Mouse (Mus musculus) spleen, postnatal 4 days (tissue): ENCODE measurements at regions not wholly inside any gene's neighbourhood (a gene's known extent, or its start where the extent isn't known, plus 50 kb on each side); places are given as distances from the start of the nearest gene placed in this dataset.
"Not testable (repeated sequence)": the region's sequence is repeated elsewhere in the genome, so short reads cannot be mapped to it uniquely, and the experiment has no call there.

Experiments
- DNase-seq, 2 experiments: peaks; one replicate each; pipeline ENCODE4 v3.0.0; 2022; ENCODE audit warnings: low spot score in 2 of 2

DNA sequence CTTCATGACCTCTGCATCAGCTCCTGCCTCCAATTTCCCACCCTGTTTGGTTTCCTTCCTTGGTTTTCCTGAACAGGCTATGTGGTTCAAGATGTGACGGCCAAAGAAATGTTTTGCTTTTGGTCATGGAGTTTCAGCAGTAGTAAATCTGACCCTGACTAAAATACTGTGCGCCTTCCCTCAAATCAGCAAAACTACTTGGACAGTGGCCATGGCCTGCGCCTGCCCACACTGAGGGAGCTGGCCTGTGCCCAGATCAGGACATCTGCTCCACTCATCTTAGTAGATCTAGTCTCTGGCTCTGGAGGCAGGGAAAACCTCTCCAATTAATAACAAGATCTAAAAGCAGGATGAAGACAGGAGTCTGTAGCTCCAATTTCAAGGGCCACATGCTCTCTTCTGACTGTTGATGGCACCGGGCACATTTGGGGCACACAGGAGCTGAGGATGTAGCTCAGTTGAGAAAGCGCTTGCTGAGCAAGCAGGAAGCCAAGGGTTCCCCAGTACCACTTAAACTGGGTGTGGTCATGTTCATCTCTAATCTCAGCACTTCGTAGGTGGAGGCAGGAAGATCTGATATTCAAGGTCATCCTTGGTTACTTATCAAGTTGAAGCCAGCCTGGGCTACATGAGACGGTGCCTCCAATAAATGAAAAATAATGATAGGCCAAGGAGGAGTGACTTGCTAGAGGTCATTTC lies 96.6 kb upstream of the Mrps10 start:
- no peak for DNase-seq

DNA sequence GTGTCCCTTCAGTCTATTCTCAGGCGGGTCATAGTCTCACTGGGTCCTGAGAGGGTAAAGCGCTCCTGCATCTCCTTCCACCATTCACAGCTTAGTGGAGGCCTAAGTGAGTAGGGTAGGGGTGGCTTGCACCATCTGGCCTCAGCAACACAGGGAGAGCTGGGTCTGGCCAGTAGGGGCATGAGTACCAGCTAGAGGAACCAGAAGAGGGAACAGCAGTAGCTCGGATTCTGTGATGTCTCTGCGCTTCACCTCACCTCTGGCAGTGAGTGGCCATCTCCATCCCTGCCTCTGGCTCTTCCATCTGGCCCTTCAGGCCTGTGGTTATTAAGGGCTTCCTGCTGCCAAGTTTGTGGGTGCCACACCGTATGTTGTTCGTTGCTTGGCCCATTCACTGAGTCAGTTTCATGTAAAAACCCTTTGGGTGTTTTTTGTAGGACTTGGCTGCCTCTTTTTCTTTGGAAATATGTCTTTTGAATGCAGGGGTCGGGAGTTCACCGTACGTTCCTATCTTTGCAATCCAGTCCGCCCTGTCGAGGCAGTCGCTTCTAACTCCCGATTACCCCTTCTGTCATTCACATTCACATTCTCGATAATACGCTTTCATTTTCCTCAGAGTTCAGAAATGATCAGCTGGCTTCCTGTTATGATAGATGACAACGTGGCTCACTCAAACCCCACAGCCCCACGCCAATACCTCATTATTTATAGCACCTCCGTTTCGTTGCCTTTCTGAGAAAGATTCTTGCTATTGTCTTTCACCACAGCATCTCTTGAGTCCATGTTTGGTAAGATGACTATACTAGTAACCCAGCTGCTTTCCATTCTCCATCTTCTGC lies 99.4 kb upstream of the Mrps10 start:
- DNase-seq: no peak

DNA sequence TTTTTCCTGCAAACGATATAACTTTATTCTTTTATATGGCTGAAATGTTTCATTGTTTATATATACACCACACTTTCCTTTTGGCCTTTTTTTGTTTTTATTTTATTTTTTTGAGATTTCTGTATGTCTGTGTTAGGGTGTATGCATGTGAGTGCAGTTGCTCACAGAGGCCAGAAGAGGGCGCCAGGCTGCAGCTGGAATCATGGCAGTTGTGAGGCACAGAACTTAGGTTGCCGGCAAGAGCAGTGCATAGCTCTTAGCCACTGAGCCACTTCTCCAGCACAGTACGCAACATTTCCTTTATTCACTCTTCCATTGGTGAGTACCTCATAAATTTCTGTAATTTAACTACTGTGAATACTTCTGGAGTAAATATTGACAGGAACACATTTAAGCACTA lies 100.8 kb upstream of the Mrps10 start:
- no peak for DNase-seq

DNA sequence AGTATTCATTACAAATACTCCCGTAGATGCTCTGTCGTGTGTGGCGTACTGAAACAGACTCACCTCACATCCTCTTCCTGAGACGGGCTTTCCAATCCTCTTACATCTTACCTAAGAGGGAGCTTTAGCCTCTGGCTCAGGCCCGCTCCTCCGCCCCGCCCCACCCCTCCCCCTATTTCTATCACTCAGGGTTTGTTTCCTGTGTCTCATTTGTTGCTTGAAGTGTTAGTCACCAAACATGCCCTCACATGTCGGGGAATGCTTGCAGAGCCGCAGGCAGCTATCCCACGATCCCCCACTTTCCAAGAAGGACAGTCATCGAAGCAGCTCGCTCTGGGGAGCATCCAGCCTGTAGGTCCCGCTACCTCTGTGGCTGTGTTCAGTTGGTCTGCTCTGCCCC lies 101.6 kb upstream of the Mrps10 start:
- no peak for DNase-seq

DNA sequence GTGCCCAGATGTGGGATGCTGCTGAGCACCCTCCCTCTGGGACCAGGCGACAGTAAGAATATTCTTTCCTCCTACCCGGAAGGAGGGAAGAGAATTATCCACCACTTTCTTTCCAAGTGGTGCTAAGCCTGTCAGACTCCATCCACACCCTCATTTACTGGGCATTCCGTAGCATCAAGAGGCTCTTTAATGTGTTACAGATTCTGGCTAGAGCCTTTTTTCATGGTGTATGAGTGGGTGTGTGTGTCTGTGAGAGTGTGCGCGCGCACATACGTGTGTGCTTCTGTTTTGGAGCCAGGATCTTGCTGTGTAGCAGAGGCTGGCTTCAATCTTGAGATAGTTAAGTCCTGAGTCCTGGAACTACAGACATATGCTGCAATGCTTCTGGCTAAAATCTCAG lies 102.4 kb upstream of the Mrps10 start:
- no peak for DNase-seq

DNA sequence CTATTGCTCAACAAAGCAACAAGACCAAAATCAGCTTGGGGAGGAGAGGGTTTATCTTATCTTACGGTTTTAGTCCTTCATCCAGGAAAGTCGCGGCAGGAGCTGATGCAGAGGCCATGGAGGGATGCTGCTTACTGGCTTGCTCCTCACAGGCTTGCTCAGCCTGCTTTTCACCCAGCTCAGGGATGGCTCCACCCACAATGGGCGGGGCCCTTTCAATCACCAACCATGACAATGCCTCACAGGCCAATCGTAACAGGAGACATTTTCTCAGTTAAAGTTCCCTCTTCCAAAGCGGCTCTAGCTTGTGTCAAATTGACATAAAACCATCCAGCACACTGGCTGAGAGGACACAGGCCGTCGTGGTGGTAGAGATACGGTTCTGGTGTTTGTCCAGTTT lies 105.7 kb upstream of the Mrps10 start:
- DNase-seq: no peak

DNA sequence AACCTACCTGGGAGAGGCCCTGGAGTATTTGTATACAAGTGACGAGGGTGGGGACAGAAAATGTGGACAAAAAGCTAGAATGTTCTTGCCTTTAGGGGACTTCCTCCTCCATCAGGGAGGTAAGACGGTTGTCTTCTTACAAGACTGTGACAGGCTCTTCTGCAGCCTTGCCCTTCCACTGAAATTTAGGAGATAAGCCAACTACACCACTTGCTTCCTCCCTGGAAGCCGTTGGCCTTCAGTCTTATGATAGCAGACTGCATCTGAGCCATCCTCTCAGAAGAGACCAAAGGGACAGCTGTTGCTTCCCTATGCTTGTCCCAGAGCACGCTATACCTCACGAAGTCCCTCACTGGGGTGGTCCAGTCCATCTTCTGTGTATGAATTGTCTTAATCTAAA lies 106.5 kb upstream of the Mrps10 start:
- DNase-seq: no peak

DNA sequence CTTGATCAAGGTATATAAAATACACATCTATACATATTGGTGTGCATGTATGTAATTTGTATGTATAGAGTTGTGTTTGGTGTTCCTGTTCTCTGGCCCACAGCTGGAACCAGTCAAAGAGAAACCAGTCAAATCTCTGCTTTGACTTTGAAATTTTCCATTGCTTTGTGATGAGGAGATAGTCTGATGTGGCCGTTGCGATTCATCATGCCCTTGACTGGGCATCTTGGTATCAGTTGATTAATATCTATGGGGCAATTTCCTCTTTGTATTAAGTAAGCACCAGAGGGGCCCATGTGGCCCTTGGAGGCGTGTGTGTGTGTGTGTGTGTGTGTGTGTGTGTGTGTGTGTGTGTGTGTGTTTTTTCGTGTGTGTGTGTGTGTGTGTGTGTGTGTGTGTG lies 107.7 kb upstream of the Mrps10 start:
- no peak for DNase-seq

DNA sequence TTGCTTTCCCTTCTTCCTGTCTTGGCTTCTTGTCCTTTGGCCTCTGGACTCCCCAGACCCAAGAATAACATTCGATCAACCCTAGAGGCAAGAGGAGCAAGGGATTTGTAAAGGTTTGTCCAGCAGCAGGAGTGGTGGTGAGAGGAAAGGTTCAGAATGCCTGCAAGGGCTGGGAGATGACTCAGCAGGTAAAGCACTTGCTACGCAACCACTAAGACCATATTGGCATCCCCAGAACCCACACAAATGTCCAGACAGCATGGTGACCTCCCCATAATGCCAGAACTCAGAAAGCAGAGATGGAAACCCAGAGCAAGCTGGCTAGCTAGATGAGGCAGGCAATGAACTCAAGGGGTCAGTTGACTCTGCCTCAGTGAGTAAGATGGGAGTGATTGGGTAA lies 110.4 kb upstream of the Mrps10 start:
- DNase-seq: no peak

DNA sequence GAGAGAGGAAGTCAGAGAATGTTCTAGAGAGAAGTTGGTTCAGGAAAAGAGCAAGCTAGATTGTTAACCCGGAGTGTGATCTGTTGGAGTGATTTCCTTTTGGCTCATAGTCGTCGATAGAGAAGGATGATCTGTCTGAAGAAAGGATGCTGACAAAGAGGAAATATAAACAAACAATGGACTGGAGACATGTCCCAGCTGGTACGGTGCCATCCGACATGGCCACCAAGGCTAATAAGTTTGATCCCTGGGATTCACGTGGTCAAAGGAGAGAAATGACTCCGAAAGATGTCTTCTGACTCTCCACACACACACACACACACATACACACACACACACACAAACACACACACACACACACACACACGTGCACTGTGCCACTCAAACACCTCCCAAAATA lies 113.5 kb upstream of the Mrps10 start:
- DNase-seq: no peak

DNA sequence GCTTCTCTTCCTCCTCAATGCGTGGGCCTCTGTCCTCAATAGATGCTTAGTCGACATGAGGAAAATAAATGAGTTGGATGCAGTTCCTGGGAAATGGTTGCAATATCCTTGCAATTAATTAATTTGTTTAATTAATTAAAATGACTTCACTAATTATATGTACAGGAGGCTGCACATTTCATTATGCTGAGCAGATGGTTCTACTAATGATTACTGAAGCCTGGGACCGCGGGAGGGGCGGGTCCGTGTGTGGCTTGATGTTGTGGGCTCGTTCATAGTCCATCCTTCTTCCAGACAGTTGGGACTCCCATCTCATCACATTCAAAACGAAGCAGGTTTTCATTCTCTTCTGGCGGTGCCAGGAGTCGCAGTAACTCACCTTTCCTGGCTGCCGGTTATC lies 114.7 kb upstream of the Mrps10 start:
- no peak for DNase-seq

DNA sequence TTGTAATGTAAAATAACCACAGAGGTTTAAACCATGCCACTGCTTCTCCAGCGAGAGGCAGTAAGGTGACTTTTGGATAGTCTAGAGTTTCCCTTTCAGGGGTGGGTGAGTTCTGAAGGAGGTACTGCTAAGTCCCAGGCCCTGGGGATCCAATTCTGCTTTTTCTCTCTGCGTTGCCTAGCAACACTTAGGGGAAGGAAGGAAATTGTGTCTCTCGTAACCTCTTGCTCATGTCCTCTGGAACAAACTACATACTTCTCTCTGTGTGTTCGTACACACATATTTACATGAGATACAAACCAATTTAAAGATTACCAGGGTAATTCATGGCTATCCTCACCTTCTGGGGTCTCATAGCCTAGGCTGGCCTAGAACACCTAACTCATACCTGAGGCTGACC lies 118.7 kb upstream of the Mrps10 start:
- no peak for DNase-seq

DNA sequence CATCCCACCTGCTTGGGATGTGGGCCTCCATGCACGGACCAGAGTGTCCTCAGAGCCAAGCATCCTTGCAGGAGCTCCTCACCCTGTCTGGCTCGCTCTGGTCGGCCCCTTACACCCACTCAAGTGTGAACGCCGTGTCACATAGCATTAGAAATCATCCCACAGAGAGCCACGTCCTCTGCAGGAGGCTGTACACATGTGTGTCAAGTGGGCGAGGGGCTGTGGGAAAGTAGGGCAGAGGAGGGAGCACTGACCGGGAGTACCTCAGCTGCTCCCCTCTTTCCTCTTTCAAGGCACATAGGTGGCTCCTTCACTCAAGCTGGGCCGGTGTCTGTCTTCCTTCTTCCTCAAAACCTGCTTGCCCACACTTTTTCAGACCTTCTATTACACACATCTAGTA lies 119.5 kb upstream of the Mrps10 start:
- no peak for DNase-seq

DNA sequence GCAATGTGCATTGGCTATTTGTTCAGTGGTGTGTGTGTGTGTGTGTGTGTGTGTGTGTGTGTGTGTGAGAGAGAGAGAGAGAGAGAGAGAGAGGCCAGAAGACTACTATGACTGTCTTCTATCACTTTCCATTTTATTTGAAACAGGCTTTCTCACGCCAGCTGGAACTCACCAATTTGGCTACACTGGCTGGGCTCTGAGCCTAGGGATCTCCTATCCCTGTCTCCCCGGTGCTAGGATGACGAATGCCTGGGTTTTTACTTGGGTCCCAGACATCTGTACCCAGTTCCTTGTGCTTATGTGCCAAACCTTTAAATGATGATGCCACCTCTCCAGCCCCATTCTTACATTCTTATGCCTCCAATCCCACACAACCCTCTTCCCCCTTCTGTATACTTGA lies 120.6 kb upstream of the Mrps10 start:
- no peak for DNase-seq

DNA sequence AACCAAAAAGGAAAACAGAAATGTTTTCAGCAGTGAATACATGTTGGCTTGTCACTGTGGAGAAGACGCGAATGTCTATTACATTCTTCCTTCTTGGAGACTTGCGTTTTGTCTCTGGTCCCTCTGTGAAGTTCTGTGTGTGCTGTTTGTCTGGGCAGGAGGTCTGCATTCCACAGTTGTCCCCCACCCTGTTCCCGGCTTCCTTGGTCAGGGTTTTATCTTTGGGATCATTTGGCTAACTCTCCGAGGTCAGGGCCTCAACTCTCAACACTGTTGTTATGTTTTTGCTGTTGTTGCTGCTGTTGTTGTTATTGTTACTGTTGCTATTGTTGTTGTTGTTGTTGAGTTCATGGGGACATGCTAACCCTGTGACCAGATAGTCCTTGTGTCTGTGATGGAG lies 121.2 kb upstream of the Mrps10 start:
- DNase-seq: no peak

DNA sequence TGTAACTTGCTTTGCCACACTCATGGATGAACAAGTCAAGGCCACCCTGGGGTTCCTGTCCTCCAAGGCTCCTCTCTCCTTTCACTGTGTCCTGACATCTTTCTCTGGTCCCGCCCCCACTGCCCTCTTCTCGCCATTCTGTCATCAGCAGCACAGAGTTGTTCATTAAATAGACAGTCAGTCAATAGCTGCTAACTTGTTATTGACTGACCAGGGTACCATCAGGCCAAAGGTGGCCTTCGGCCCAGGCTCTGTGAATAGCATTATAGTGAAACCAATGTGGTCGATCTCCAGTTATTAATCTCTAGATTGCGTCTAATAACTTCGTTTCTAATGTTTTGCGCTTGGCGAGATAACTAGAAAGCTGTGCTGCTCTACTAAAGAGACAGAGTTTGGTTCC lies 122.1 kb upstream of the Mrps10 start:
- no peak for DNase-seq

DNA sequence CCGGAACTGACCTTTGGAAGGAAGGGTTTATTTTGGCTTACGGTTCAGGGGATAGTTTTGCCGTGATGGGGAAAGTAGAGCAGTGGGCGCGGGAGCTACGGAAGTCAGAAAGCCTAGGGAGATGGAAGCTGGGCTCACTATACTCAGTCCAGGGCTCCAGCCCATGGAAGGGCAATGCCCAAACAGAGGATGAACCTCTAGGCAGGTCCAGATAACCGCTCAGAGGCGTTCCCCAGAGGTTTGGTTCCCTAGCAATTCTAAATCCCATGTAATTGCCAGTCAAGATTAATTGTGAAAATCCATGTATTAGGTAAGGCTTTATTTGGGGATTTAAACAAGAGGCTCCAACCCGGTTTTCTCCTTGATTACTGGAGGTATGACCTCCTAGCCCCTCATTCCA lies 123.1 kb upstream of the Mrps10 start:
- no peak for DNase-seq

DNA sequence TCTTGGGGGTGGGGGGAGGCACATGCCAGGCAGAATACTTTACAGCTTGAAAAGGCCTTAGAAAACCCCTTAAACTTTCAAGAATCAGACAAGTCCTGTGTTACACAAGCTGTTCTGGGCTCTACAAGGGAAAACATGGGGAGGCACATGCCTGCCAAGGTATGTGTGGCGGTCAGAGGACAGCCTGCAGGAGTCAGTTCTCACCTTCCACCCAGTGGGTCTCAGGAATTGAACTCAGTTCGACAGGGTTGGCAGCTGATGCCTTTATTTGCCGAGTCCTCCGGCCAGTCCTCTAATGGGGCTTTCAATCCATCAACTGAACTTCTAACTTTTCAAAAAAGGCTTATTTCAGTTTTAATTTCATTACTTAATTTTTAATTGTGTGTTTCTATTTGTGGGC lies 129.6 kb upstream of the Mrps10 start:
- DNase-seq: no peak

DNA sequence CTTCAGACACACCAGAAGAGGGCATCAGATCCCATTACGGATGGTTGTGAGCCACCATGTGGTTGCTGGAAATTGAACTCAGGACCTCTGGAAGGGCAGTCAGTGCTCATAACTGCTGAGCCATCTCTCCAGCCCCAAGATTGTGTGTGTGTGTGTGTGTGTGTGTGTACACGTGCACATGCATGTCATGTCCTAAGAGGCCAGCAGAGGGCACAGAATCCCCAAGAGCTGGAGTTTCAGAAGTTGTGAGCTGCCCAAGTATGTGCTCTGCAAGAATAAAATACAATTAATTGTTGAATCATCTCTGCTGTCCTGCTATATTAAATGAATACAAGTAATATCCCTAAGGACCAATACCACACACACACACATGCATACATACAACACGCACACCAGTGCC lies 130.8 kb upstream of the Mrps10 start:
- not testable (repeated sequence) for DNase-seq

DNA sequence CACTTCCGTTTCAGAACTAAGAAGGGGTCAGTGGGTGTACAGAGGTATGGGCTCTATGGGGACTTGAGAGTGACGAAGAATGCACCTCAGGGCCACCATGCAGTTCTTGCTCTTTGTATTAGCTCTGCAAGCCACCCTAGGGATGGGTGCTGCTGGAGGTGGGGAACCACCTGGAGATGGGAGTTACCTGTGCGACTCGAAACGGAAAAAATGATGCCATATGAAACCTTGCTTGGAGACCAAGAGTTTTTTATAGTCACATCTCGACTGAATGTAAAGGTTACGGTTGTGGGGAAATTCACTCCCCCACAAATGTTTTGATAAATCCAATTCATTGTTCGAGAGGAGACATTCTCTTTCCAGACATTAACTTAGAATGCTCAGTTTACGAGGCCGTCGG lies 134.3 kb upstream of the Mrps10 start:
- no peak for DNase-seq

DNA sequence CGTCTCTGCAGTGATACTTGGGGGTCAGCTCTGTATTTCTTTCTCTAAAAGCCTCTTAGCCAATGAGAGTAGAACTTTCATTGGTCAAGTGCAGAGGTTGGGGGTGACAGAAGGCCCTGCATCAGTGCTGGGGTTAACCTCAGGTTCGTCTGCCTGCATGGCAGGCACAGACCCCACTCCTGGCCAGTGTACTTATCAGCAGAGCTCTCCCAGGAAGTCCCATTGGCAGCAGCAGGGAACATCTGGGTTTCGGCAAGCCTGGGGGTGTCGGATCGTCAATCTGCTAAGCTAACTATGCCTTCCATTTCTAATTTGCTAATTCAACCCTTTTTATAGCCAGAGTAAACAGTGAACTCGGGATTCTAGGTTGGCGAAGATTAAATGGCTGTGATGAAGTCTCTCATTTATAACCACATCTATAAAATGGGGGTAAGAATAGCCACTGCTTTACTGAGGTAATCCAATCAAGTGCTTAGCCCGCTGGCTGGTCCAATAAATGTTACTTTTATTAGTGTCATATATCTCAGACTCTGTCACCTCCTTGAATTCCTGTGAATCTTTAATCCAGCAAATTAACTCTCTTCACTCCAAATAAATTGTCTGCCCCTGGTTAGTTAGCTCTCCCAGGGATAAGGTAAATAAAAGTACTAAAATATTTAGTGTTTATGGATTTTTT lies 135.5 kb upstream of the Mrps10 start:
- DNase-seq: no peak

DNA sequence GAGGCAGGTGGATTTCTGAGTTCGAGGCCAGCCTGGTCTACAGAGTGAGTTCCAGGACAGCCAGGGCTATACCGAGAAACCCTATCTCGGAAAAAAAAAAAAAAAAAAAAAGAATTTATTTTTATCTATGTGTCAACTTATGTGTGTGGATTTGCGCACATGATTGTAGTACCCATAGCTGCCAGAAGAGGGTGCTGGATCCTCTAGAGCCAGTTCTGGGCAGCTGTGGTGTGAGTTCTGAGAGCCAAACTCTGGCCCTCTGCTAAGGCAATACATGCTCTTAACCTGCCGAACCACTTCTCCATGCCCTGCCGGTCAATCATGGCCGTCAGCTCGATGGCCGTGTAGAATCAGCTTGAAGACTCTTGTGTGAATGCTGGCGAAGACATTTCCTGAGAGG lies 138.0 kb upstream of the Mrps10 start:
- no peak for DNase-seq

DNA sequence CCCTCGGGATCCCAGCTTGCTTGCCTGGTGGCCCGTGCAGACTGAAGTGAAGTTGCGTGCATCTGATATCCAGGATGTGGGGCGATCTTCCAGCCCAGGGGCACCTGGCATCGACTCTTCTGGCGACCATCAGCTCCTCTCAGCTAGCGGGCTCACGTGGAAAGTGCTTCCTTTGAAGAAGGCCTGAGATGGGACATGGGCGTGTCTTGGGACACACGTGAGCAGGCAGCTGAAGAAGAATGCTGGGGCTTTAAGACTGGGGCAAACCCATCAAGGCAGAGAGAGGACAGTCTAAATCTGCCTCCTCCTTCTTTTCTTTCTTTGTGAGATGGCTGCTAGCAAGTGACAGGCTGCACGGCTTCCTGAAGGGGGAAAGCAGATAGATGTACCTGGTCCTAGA lies 142.3 kb upstream of the Mrps10 start:
- no peak for DNase-seq
